Mouse (Mus musculus) MEL (cell line): ENCODE results near the gene Hdac7.

ENCODE experiments used
- E2F4 ChIP-seq: IDR thresholded peaks from 2 replicates; pipeline ENCODE4 v1.6.1; 2011; ENCODE audit warnings: low read depth, low read length, improper control_type of control experiment, borderline replicate concordance
- POLR2A ChIP-seq, 2 experiments: IDR thresholded peaks; 2 replicates each; pipeline ENCODE4 v1.6.1; 2011 to 2012; ENCODE audit warnings: low read length in 2 of 2, mild to moderate bottlenecking in 2 of 2, control low read depth in 1 of 2, improper control_type of control experiment in 1 of 2, low read depth in 1 of 2, moderate library complexity in 1 of 2; ENCODE audit not compliant: control insufficient read depth in 1 of 2, insufficient read depth in 1 of 2, poor library complexity in 1 of 2
- UBTF ChIP-seq: IDR thresholded peaks from 2 replicates; pipeline ENCODE4 v1.6.1; 2012; ENCODE audit warnings: low read depth, mild to moderate bottlenecking, inconsistent platforms, low read length, improper control_type of control experiment, moderate library complexity, borderline replicate concordance; ENCODE audit not compliant: insufficient read depth

GRCm38 (mm10) chr15:97851011-97851410, 6.7 kb upstream of the Hdac7 start:
- no peak for TF ChIP-seq E2F4
- TF ChIP-seq POLR2A (IDR thresholded peaks at IDR 0.05; ENCODE audit: control insufficient read depth in 1 of 2, insufficient read depth in 1 of 2, low read depth in 1 of 2, low read length in 2 of 2, poor library complexity in 1 of 2): no peak
- TF ChIP-seq UBTF: no peak
